17 mouse cellular contexts compared by ENCODE assay signal in the genomic region with DNA sequence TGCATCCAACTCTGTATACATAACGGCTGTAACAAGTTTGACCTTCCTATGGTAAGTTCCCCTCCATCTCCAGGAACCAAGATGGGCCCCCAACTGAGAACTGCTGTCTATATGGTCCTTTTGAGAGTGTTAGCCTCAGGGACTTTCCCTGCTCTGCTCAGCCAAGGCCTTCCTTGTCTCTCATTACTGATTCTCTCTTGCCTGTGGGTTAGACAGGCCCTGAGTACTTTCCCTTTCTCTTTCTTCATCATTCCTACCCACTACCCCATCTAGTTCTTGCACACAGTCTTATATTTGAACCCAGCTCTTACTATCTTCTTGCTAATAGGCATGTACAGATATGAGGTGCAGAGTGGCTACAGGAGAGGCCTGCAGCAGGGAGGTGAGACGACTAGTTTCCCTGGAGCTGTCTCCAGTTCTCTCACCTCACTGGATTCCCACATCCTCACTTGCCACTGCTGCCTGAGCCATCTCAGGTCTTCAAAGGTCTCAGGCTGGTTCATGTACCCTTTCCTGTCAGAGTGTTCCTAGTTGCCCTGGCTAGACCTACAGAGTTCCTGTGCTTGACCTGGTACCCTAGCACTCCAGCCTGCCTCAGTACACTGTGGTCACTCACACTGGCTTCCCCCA.
"Had no signal": no experiment of that assay in that cellular context is flagged by ENCODE, and none has a peak within 500 bp of the region (broad histone marks: within the 10 kb centered on the region; RNA-seq: fewer than 3 reads in every experiment).

No protein-coding gene starts in this region.

- H3K27me3 ChIP-seq: kidney, embryonic 15.5 days; limb, embryonic 13.5 days; midbrain, embryonic 15.5 days; neural tube, embryonic 13.5 days; stomach, embryonic 15.5 days had no signal

- ATAC-seq: midbrain, embryonic 15.5 days had no signal

- H3K27ac ChIP-seq: kidney, embryonic 15.5 days; limb, embryonic 13.5 days; liver, embryonic 14.5 days; midbrain, embryonic 15.5 days; neural tube, embryonic 13.5 days; stomach, embryonic 15.5 days had no signal

- H3K9ac ChIP-seq: kidney, embryonic 15.5 days; limb, embryonic 13.5 days; liver, embryonic 14.5 days; midbrain, embryonic 15.5 days; neural tube, embryonic 13.5 days; stomach, embryonic 15.5 days had no signal

- H3K36me3 ChIP-seq: kidney, embryonic 15.5 days; limb, embryonic 13.5 days; midbrain, embryonic 15.5 days; neural tube, embryonic 13.5 days; stomach, embryonic 15.5 days had no signal

- H3K4me3 ChIP-seq: kidney, embryonic 15.5 days; limb, embryonic 13.5 days; midbrain, embryonic 15.5 days; neural tube, embryonic 13.5 days; stomach, embryonic 15.5 days had no signal

- H3K9me3 ChIP-seq: kidney, embryonic 15.5 days; midbrain, embryonic 15.5 days; neural tube, embryonic 13.5 days; stomach, embryonic 15.5 days had no signal

- H3K4me1 ChIP-seq: kidney, embryonic 15.5 days; limb, embryonic 13.5 days; midbrain, embryonic 15.5 days; neural tube, embryonic 13.5 days; stomach, embryonic 15.5 days had no signal

- H3K4me2 ChIP-seq: kidney, embryonic 15.5 days; limb, embryonic 13.5 days; midbrain, embryonic 11.5 days; midbrain, embryonic 15.5 days; neural tube, embryonic 13.5 days; stomach, embryonic 15.5 days had no signal

- DNase-seq: kidney, postnatal 14 days; layer of hippocampus, adult 9-11 months; layer of hippocampus, postnatal 36 days; lung, adult 18-20 months; lung, postnatal 36 days; retina, postnatal 1 day; right cerebral cortex, postnatal 4 days; spleen, adult 18-20 months; thymus, adult 2 months; thymus, postnatal 25 days had no signal
